Mouse (Mus musculus) limb, embryonic 10.5 days (tissue): Measurements from ENCODE around the gene Umad1. TPM values are rescaled to one million over a fixed set of nuclear protein-coding genes. Genes with fewer than 3 reads are reported as not detected.

Experiments used
- DNase-seq: peaks from one replicate; pipeline ENCODE4 v3.0.0-alpha.2; 2017; ENCODE audit warnings: low spot score
- H3K27ac ChIP-seq: fragments of 300-500 bp; sonication (generic); 2 replicates; pipeline ENCODE4 v1.5.1; 2016; ENCODE audit warnings: mild to moderate bottlenecking
- H3K27me3 ChIP-seq: fragments of 300-500 bp; sonication (generic); 2 replicates; pipeline ENCODE4 v1.6.1; 2016; ENCODE audit warnings: low read depth, mild to moderate bottlenecking; ENCODE audit not compliant: poor library complexity, severe bottlenecking
- H3K36me3 ChIP-seq: fragments of 300-500 bp; sonication (generic); 2 replicates; pipeline ENCODE4 v1.6.1; 2016; ENCODE audit warnings: mild to moderate bottlenecking, moderate library complexity
- H3K4me1 ChIP-seq: fragments of 300-500 bp; sonication (generic); 2 replicates; pipeline ENCODE4 v1.6.1; 2016
- H3K4me3 ChIP-seq: fragments of 300-500 bp; sonication (generic); 2 replicates; pipeline ENCODE4 v1.5.1; 2016; ENCODE audit warnings: mild to moderate bottlenecking, moderate library complexity
- H3K9me3 ChIP-seq: fragments of 300-500 bp; sonication (generic); replicated peaks from 2 replicates; pipeline ENCODE4 v1.6.1; 2016; ENCODE audit warnings: mild to moderate bottlenecking
- WGBS: fragments of 180-500 bp; shearing (Covaris S2); methylation state at CpG from one replicate; pipeline ENCODE4 v1.1.7; 2016; 5-methylcytosine and 5-hydroxymethylcytosine counted together
- polyA plus RNA-seq: library from polyadenylated mRNA; unstranded; fragments of >200 nt; fragmentation: Nextera tagmentation; extraction: Ambion mirVana; gene quantifications from 2 replicates; pipeline ENCODE4 v1.2.1, GENCODE M21; 2016

The Umad1 gene
- polyA plus RNA-seq, 1 experiment from 2014 or later: 14.4 TPM

GRCm38 (mm10) chr6:8497868-8498257 is 238.8 kb downstream of the Umad1 start:
- Histone ChIP-seq H3K4me1 (no peaks in the 10 kb centered on the region), H3K9me3 (no peaks in the 10 kb centered on the region), H3K36me3 (no peaks in the 10 kb centered on the region), H3K4me3 (no peak overlapping the region), H3K27me3 (no peaks in the 10 kb centered on the region), H3K27ac (no peak overlapping the region)
- 77% methylated on average over 6 of the region's 6 CpGs for WGBS
- no peak for DNase-seq

DNA sequence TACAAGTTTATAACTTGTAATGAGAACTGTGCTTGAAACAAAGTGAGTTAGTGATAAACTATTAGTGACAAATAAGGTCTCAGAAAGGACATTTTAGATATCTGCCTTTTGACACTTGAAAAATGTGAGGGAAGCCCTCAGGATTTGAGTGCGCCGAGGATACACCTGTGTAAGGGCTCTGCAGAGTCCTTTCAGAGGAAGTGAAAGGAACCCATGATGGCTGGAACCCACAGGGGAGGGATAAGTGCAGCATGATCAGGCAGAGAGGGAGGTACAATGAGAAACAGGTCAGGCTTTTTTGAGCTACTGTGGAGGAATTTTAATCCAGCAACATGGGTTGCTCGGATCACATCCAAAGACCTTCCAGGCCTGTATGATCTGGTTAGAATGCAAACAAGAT is 239.9 kb downstream of the Umad1 start:
- Histone ChIP-seq H3K9me3 (no peaks in the 10 kb centered on the region), H3K36me3 (no peaks in the 10 kb centered on the region), H3K27me3 (no peaks in the 10 kb centered on the region), H3K4me3 (no peak overlapping the region), H3K4me1 (no peaks in the 10 kb centered on the region), H3K27ac (no peak overlapping the region)
- 87% methylated on average over 3 of the region's 3 CpGs for WGBS
- DNase-seq: no peak

- H3K27me3 ChIP-seq: no peaks in the 10 kb centered on the region
- 0 out of 2 replicates have a peak, but pooled peaks cover 4% of the 10 kb centered on the region for H3K4me1 ChIP-seq
- H3K4me3 ChIP-seq: no peak overlapping the region
- H3K27ac ChIP-seq: no peak overlapping the region
- no peaks in the 10 kb centered on the region for H3K36me3 ChIP-seq
- DNase-seq: no peak
- H3K9me3 ChIP-seq: no peaks in the 10 kb centered on the region
- WGBS: 68% methylated on average over 3 of the region's 3 CpGs
Measured at GRCm38 (mm10) chr6:8503953-8504352, 244.9 kb downstream of the Umad1 start.

- 0 out of 2 replicates have a peak, but pooled peaks cover 4% of the 10 kb centered on the region for H3K4me1 ChIP-seq
- no peak overlapping the region for H3K27ac ChIP-seq
- 85% methylated on average over 6 of the region's 6 CpGs for WGBS
- no peak overlapping the region for H3K4me3 ChIP-seq
- H3K9me3 ChIP-seq: no peaks in the 10 kb centered on the region
- no peaks in the 10 kb centered on the region for H3K36me3 ChIP-seq
- no peak for DNase-seq
- no peaks in the 10 kb centered on the region for H3K27me3 ChIP-seq
Measured at GRCm38 (mm10) chr6:8504521-8505228, 245.6 kb downstream of the Umad1 start.

- Histone ChIP-seq H3K4me1 (peaks cover 10% of the 10 kb centered on the region), H3K27me3 (no peaks in the 10 kb centered on the region), H3K36me3 (no peaks in the 10 kb centered on the region), H3K27ac (no peak overlapping the region), H3K9me3 (no peaks in the 10 kb centered on the region), H3K4me3 (no peak overlapping the region)
- no peak for DNase-seq
Measured at GRCm38 (mm10) chr6:8506631-8507030, 247.5 kb downstream of the Umad1 start.

Other genes starting within 250 kb of the Umad1 start
- gene Col28a1, start 66.7 kb upstream of the Umad1 start, polyA plus RNA-seq: 0.08 and 0.15 TPM in 2 replicates
- gene Mios, start 50.1 kb upstream of the Umad1 start, polyA plus RNA-seq: 24.1 and 31.3 TPM in 2 replicates
- gene Rpa3, start 115 bp upstream of the Umad1 start, polyA plus RNA-seq: 182 and 200 TPM in 2 replicates
- 9.8 and 16.2 TPM in 2 replicates for gene Gm45062, start 162 bp downstream of the Umad1 start, polyA plus RNA-seq